Mouse (Mus musculus) G1E (cell line): ENCODE measurements around the gene Lhx2. TPM values are rescaled to one million over a fixed set of nuclear protein-coding genes. Genes with fewer than 3 reads are reported as not detected.
A peak's percentile ranks its signal among the peaks of the same experiment; 100 is the strongest.

Source experiments
- ATAC-seq: 2 replicates; pipeline ENCODE4 v1.8.0; 2016; ENCODE audit warnings: mild to moderate bottlenecking; ENCODE audit not compliant: insufficient number of reproducible peaks, poor library complexity, low FRiP score, severe bottlenecking; ENCODE audit errors: extremely low read depth
- DNase-seq: peaks from one replicate; pipeline ENCODE4 v3.0.0; 2012; ENCODE audit warnings: low spot score
- H3K27me3 ChIP-seq: 2 replicates; pipeline ENCODE4 v1.6.1; 2012; ENCODE audit warnings: mild to moderate bottlenecking, low read length, inconsistent platforms; ENCODE audit not compliant: insufficient read depth
- H3K36me3 ChIP-seq: replicated peaks from 2 replicates; pipeline ENCODE3; 2012; ENCODE audit warnings: mild to moderate bottlenecking, inconsistent platforms
- H3K4me1 ChIP-seq: 2 replicates; pipeline ENCODE4 v1.6.1; 2012; ENCODE audit warnings: low read depth, low read length, inconsistent platforms, mixed read lengths; ENCODE audit not compliant: insufficient read depth
- H3K4me3 ChIP-seq: 2 replicates; pipeline ENCODE4 v1.5.1; 2012; ENCODE audit warnings: low read depth, mild to moderate bottlenecking, inconsistent platforms, low read length, moderate library complexity, mixed read lengths
- H3K9me3 ChIP-seq: replicated peaks from 2 replicates; pipeline ENCODE4 v1.6.1; 2012; ENCODE audit warnings: inconsistent platforms
- CTCF ChIP-seq: IDR thresholded peaks from 2 replicates; pipeline ENCODE4 v1.5.1; 2012; ENCODE audit warnings: low read depth, low read length, inconsistent platforms, mixed read lengths
- GATA1 ChIP-seq: IDR thresholded peaks from 2 replicates; pipeline ENCODE4 v1.6.1; 2012; ENCODE audit warnings: borderline replicate concordance, low read length, inconsistent platforms, mixed read lengths
- GATA2 ChIP-seq: IDR thresholded peaks from 2 replicates; pipeline ENCODE4 v1.6.1; 2012; ENCODE audit warnings: low read depth, low read length, inconsistent platforms, borderline replicate concordance
- POLR2AphosphoS5 ChIP-seq: IDR thresholded peaks from 2 replicates; pipeline ENCODE4 v1.6.1; 2012; ENCODE audit warnings: low read depth, low read length, inconsistent platforms; ENCODE audit not compliant: insufficient replicate concordance
- TAL1 ChIP-seq: conservative IDR thresholded peaks from 2 replicates; pipeline ENCODE4 v1.6.1; 2012; ENCODE audit warnings: low read depth, low read length, inconsistent platforms, mixed read lengths
- polyA plus RNA-seq: library from polyadenylated mRNA; stranded (reverse); fragments of >175 nt; gene quantifications from 2 replicates; pipeline ENCODE4 v1.2.3, GENCODE M21; 2012
- total RNA-seq, 2 experiments: library from RNA; stranded (forward) in 1 of 2; stranded (reverse) in 1 of 2; fragments of 200-1000 nt in 1 of 2; fragments of >200 nt in 1 of 2; fragmentation: Nextera tagmentation in 1 of 2; gene quantifications; 2 replicates each; pipeline ENCODE4 v1.2.3; 2014 to 2017

The Lhx2 gene
- total and polyA plus RNA-seq, 3 experiments: 0.05 TPM; not detected in 1

DNA sequence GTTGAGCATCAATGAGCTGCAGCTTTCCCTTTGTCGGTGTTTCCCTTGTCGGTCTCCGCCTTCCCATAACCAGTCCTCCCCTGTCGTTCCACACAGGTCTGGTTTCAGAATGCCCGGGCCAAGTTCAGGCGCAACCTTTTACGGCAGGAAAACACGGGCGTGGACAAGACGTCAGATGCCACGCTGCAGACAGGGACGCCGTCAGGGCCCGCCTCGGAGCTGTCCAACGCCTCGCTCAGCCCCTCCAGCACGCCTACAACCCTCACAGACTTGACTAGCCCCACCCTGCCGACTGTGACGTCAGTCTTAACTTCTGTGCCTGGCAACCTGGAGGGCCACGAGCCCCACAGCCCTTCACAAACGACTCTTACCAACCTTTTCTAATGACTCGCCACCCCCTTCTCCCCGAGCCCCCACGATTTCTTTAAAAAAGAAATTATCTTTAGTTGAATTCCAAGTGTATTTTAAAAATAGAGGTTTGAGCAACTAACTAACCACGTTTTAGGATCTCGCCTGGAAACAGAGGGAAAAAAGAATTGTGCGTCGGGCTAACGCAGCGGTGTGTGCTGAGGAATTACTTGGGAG, 29.8 kb downstream of the Lhx2 start:
- peaks cover 17% of the 10 kb centered on the region for H3K4me1 ChIP-seq
- peaks cover 60% of the 10 kb centered on the region for H3K27me3 ChIP-seq
- peak; percentile 45; the same call in 1 of the 2 replicates for ATAC-seq
- no peaks in the 10 kb centered on the region for H3K36me3 ChIP-seq
- peak; percentile 47 for DNase-seq
- H3K4me3 ChIP-seq: peak overlapping the region; percentile 61; the same call in 1 of the 2 replicates
- TF ChIP-seq CTCF (no peak), TAL1 (no peak), POLR2AphosphoS5 (no peak), GATA1 (no peak)
- H3K9me3 ChIP-seq: no peaks in the 10 kb centered on the region

DNA sequence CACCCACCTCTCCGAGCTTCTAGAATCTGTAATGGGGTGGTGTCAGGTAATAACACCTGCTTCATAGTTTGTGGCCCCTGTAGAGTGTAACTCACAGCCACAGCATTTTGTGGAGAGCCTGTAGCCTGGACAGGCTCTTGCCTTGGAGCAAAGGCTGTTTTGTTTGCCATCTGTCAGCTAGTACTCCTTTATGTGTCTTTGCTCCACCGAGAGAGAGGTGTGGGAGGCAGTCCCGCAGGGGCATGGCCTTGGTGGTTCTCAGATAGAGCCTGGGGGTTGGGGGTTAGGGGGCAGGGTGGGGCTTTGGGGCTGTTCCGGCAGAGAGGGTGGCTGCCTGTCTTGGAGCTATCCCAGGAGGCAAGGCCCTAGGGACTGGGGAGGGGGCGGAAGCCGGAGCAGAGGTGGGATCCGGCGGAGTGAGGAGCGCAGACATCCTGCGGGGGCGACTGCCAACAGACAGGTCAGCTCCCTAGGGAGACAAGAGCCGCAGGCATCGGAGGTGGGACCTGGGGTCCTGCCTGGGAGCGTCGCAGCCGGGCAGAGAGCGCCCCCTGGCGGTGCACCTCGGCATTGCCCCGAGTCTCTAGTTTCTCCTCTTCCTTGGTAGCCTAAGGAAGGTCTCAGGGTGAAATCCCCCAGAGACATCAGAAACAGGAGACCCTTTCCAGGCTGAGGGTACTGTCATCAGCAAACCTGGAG, 36.7 kb downstream of the Lhx2 start:
- no peak for ATAC-seq
- Histone ChIP-seq H3K4me1 (peaks cover 55% of the 10 kb centered on the region), H3K9me3 (no peaks in the 10 kb centered on the region), H3K4me3 (peak overlapping the region; percentile 63; the same call in 1 of the 2 replicates), H3K36me3 (no peaks in the 10 kb centered on the region), H3K27me3 (peaks cover 30% of the 10 kb centered on the region)
- peak; percentile 66 for DNase-seq
- TF ChIP-seq GATA1: no peak
- peak; percentile 99 for TF ChIP-seq CTCF
- TF ChIP-seq GATA2: no peak
- TF ChIP-seq POLR2AphosphoS5: no peak

DNA sequence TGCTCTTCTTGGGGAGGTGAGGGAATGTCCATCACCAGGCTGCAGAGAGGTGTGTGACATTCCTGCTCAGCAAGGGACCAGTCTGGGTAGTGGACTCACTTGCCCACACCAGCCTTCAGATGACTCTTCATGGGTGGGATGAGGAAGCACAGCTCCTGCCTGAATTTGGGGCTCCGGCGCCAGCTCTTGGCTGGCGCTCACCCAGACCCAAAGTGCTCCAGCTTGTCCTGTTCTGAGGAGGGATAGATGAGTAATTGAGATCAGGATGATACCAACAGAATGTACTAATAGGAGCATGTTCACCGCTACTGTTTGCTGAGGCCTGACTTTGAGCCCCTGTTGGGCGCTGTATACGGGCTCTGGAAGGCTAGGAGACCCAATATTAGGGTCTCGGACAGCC, 38.2 kb downstream of the Lhx2 start:
- DNase-seq: no peak
- no peak overlapping the region for H3K4me3 ChIP-seq
- no peaks in the 10 kb centered on the region for H3K36me3 ChIP-seq
- TF ChIP-seq POLR2AphosphoS5: no peak
- peaks cover 22% of the 10 kb centered on the region for H3K27me3 ChIP-seq
- H3K9me3 ChIP-seq: no peaks in the 10 kb centered on the region
- peaks cover 55% of the 10 kb centered on the region for H3K4me1 ChIP-seq
- ATAC-seq: no peak

DNA sequence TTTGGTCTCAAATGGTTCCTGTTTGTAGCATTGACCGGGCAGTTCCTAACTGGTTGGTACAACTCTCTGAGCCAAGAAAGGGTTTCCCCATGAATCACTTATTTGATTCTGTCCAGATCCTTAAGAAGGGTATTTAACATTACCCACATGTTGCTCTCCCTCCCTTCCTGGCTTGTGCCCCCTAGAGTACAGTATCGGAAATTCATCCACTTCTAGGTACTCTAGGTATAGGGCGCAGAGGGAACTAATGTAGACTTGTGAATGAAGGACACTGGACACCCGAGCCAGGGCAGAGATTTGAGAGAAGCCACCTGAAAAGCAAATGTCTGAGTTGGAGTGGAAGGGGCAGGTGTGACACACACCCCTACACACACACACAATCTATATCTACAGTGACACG, 39.3 kb downstream of the Lhx2 start:
- Histone ChIP-seq H3K27me3 (peaks cover 15% of the 10 kb centered on the region), H3K36me3 (no peaks in the 10 kb centered on the region), H3K4me1 (peaks cover 50% of the 10 kb centered on the region), H3K4me3 (no peak overlapping the region), H3K9me3 (no peaks in the 10 kb centered on the region)
- TF ChIP-seq CTCF: no peak
- no peak for TF ChIP-seq GATA2
- TF ChIP-seq POLR2AphosphoS5: no peak
- TF ChIP-seq GATA1: no peak
- TF ChIP-seq TAL1: no peak
- no peak for DNase-seq
- no peak for ATAC-seq

DNA sequence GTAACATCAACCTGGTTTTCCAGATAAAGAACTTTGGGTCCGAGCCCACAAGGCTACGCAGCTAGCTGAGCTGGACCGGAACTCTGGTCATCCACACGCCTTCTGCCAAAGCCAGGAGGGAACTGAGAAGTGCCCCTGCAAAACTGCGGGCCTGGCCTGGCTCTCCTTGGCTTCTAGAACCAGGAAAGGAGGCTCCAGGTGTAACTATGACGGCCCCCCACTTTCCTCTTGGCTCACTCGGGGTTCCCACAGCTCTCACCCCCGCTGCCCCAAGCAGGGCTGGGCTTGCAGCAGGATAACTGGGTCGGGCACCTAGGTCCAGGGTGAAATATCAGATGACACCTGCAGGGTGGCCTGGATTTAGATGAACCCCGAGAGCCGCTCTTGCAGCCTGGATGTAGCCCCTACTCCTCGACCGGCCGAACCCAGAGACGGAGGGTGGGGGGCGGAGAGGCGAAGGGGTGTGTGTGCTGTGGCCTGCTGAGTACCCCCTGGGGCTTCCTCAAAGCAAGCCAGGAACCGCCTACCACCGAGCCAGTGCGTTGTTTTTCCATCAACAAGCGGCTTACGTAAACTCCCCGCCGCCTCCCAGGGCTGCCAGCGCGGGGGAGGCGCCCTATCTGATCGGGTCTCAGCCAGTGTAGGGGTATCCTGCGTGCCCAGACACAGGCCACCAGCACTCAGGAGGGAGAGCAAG, 39.9 kb downstream of the Lhx2 start:
- Histone ChIP-seq H3K27me3 (peaks cover 11% of the 10 kb centered on the region; the same call in 1 of the 2 replicates), H3K9me3 (no peaks in the 10 kb centered on the region), H3K4me3 (peak overlapping the region; percentile 13; the same call in 1 of the 2 replicates), H3K4me1 (peaks cover 50% of the 10 kb centered on the region), H3K36me3 (no peaks in the 10 kb centered on the region)
- no peak for TF ChIP-seq GATA2
- ATAC-seq (no peak), DNase-seq (no peak)

DNA sequence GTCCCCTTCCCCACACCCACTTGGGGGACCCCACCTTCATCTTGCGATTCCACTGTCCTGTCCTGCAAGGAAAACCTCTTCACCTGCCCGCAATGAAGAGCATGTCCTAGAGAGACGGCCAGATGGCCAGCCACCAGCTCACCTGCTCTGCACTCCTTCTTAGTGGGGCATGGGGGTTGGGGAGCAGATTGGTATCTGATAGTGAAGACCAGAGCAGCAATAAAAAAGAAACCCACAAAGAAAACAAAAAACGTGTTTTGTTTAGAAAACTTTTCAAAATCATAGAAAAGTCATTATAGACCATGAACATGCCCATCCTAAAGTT, 40.4 kb downstream of the Lhx2 start:
- ATAC-seq (no peak), DNase-seq (no peak)
- H3K9me3 ChIP-seq: no peaks in the 10 kb centered on the region
- no peak for TF ChIP-seq GATA2
- no peak for TF ChIP-seq CTCF
- no peak for TF ChIP-seq TAL1
- H3K36me3 ChIP-seq: no peaks in the 10 kb centered on the region
- peak overlapping the region; percentile 13; the same call in 1 of the 2 replicates for H3K4me3 ChIP-seq
- peaks cover 50% of the 10 kb centered on the region for H3K4me1 ChIP-seq
- H3K27me3 ChIP-seq: peaks cover 11% of the 10 kb centered on the region; the same call in 1 of the 2 replicates
